Mouse (Mus musculus) retina, adult 2 months (tissue): ENCODE measurements around the gene Ncaph.
"Not testable (repeated sequence)": the region's sequence is repeated elsewhere in the genome, so short reads cannot be mapped to it uniquely, and the experiment has no call there.

Experiments
- DNase-seq: peaks from one replicate; pipeline ENCODE4 v3.0.0-alpha.2; 2012; ENCODE audit warnings: low read depth, low spot score

The Ncaph gene

GRCm38 (mm10) chr2:127090151-127090550 lies 43.6 kb downstream of the Ncaph start:
- DNase-seq, result not testable (repeated sequence)

- no peak for DNase-seq
These were observed 47.5 kb downstream of the Ncaph start for GRCm38 (mm10) chr2:127086235-127086634.

GRCm38 (mm10) chr2:127080591-127081218 lies 53.0 kb downstream of the Ncaph start:
- no peak for DNase-seq

GRCm38 (mm10) chr2:127079881-127080590 lies 53.7 kb downstream of the Ncaph start:
- DNase-seq, result no peak

- not testable (repeated sequence) for DNase-seq
These were observed 54.7 kb downstream of the Ncaph start for GRCm38 (mm10) chr2:127079066-127079465.

- DNase-seq, result no peak
These were observed 56.1 kb downstream of the Ncaph start for GRCm38 (mm10) chr2:127077611-127078010.

- DNase-seq, result no peak
These were observed 59.6 kb downstream of the Ncaph start for GRCm38 (mm10) chr2:127074116-127074515.

GRCm38 (mm10) chr2:127070879-127071278 lies 62.9 kb downstream of the Ncaph start:
- DNase-seq, result no peak

- DNase-seq, result peak; percentile 63
These were observed 63.3 kb downstream of the Ncaph start, which contains the start of gene Blvra for GRCm38 (mm10) chr2:127070435-127070841. Blvra (plus strand) TSS chr2:127070665.

GRCm38 (mm10) chr2:127069781-127070434 lies 63.8 kb downstream of the Ncaph start:
- no peak for DNase-seq

- DNase-seq, result no peak
These were observed 64.9 kb downstream of the Ncaph start for GRCm38 (mm10) chr2:127068806-127069205.

GRCm38 (mm10) chr2:127061471-127061870 lies 72.3 kb downstream of the Ncaph start:
- no peak for DNase-seq
